Mouse (Mus musculus) embryonic facial prominence, embryonic 13.5 days (tissue): ENCODE data around the gene Catsper1. TPM values are rescaled to one million over a fixed set of nuclear protein-coding genes. Genes with fewer than 3 reads are reported as not detected.
A peak's percentile ranks its signal among the peaks of the same experiment; 100 is the strongest.

Experiments used
- ATAC-seq: fragments of 200-750 bp; cut with Nextera tagmentation; 2 replicates; pipeline ENCODE4 v1.8.0; 2017; ENCODE audit warnings: low read depth; ENCODE audit not compliant: insufficient number of reproducible peaks, insufficient read depth, low FRiP score, low TSS enrichment
- H3K27ac ChIP-seq: fragments of 300-500 bp; sonication (generic); 2 replicates; pipeline ENCODE4 v1.5.1; 2015; ENCODE audit warnings: moderate library complexity, mild to moderate bottlenecking, inconsistent platforms
- H3K27me3 ChIP-seq: fragments of 300-500 bp; sonication (generic); 2 replicates; pipeline ENCODE4 v1.6.1; 2015; ENCODE audit warnings: mild to moderate bottlenecking, inconsistent platforms
- H3K36me3 ChIP-seq: fragments of 300-500 bp; sonication (generic); 2 replicates; pipeline ENCODE4 v1.6.1; 2015; ENCODE audit warnings: mild to moderate bottlenecking, inconsistent platforms
- H3K4me1 ChIP-seq: fragments of 300-500 bp; sonication (generic); 2 replicates; pipeline ENCODE4 v1.6.1; 2015; ENCODE audit warnings: inconsistent platforms
- H3K4me2 ChIP-seq: fragments of 300-500 bp; sonication (generic); 2 replicates; pipeline ENCODE4 v1.6.1; 2015; ENCODE audit warnings: moderate library complexity, mild to moderate bottlenecking, inconsistent platforms
- H3K4me3 ChIP-seq: fragments of 300-500 bp; sonication (generic); 2 replicates; pipeline ENCODE4 v1.5.1; 2015; ENCODE audit warnings: mild to moderate bottlenecking, inconsistent platforms
- H3K9ac ChIP-seq: fragments of 300-500 bp; sonication (generic); 2 replicates; pipeline ENCODE4 v1.6.1; 2015; ENCODE audit warnings: mild to moderate bottlenecking, inconsistent platforms
- H3K9me3 ChIP-seq: fragments of 300-500 bp; sonication (generic); 2 replicates; pipeline ENCODE4 v1.6.1; 2016; ENCODE audit warnings: inconsistent platforms
- WGBS: fragments of 180-500 bp; shearing (Covaris S2); methylation state at CpG from one replicate; pipeline ENCODE4 v1.1.7; 2015; ENCODE audit warnings: mixed read lengths; 5-methylcytosine and 5-hydroxymethylcytosine counted together
- polyA plus RNA-seq: library from polyadenylated mRNA; unstranded; fragments of >200 nt; fragmentation: Nextera tagmentation; extraction: Ambion mirVana; gene quantifications from 2 replicates; pipeline ENCODE4 v1.2.1, GENCODE M21; 2015

Gene Catsper1
- polyA plus RNA-seq, 1 experiment from 2014 or later: not detected

- WGBS: 84% methylated on average over 2 of the region's 2 CpGs
- Histone ChIP-seq H3K9ac (no peak overlapping the region), H3K4me3 (no peak overlapping the region), H3K4me2 (no peak overlapping the region), H3K36me3 (peaks cover 25% of the 10 kb centered on the region), H3K27me3 (no peaks in the 10 kb centered on the region), H3K27ac (no peak overlapping the region), H3K4me1 (peaks cover 6% of the 10 kb centered on the region), H3K9me3 (no peaks in the 10 kb centered on the region)
- no peak for ATAC-seq
Measured at GRCm38 (mm10) chr19:5362186-5362585, 26.6 kb downstream of the Catsper1 start.

GRCm38 (mm10) chr19:5364124-5364523, 28.6 kb downstream of the Catsper1 start:
- peaks cover 19% of the 10 kb centered on the region for H3K4me1 ChIP-seq
- no peak overlapping the region for H3K4me2 ChIP-seq
- H3K27ac ChIP-seq: no peak overlapping the region
- no peaks in the 10 kb centered on the region for H3K27me3 ChIP-seq
- H3K9me3 ChIP-seq: no peaks in the 10 kb centered on the region
- H3K4me3 ChIP-seq: no peak overlapping the region
- peaks cover 35% of the 10 kb centered on the region for H3K36me3 ChIP-seq
- 91% methylated on average over 2 of the region's 2 CpGs for WGBS
- ATAC-seq: no peak
- no peak overlapping the region for H3K9ac ChIP-seq

DNA sequence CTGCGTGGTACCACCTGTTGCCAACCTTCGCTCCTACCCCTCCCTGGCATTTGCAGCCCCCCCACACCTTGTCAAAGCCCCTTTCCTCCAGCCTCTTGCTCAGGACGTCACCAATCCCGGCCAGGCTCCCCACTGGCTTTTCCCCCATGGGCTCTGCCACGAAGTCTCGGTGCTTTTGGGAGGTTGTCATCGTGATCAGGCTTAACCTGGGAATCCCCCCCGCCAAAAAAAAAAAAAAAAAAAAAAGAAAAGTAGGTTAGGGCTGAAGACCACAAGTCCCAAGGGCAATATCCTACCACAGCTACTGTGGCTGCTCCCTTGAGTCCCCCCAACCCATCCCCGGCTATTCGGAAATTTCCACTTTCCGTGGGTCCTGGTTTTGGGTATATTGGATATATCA, 30.2 kb downstream of the Catsper1 start:
- H3K36me3 ChIP-seq: peaks cover 51% of the 10 kb centered on the region
- H3K4me2 ChIP-seq: peak overlapping the region; percentile 87

DNA sequence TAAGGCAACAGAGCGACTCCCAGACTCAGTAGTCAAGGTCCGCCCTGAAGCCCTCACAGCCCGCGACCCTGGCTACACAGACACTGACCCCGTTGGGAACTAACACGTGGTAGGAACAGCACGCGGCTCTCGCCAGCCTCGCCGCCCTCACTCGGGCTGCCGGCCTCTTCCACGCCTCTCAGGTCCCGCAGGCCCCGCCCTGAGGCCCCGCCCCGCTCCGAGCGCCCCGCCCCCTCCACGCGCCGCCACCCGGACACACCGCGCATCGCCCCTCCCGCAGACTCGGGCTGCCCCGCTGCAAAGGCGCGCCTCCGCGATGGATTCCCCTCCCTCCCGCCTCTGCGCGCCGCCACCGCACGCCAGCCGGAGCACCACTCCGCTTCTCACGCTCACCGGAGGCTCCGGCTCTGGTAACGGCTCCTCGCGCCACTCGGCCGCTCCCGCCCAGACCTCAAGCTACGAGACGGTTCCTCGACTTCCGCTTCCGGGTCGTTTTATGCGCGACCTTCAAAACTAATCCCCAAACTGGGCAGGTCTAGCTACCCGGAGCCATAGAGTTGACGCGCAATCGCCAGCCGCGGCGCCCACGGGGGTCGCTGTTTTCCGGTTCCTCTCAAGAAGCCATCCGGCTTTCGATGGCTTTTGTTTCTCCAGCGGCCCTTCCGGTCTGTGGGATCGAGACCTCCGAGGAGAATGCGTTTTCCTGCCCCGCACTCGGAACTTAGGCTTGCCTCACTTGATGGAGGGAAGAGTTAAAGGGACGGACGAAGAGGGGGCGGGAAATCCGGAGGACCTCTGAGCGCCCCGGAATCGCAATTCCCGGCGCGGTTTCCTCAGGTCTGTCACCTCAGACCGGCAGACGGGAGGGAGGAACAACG, 30.9 kb downstream of the Catsper1 start, which contains the start of gene Eif1ad:
Gene Eif1ad (plus strand): TSS at position 567 of the 878 bp plus-strand sequence.
- Histone ChIP-seq H3K36me3 (peaks cover 55% of the 10 kb centered on the region), H3K9me3 (no peaks in the 10 kb centered on the region), H3K27me3 (no peaks in the 10 kb centered on the region), H3K9ac (peak within 1 kb of the TSS; percentile 89), H3K4me1 (peaks cover 19% of the 10 kb centered on the region), H3K4me2 (peak within 1 kb of the TSS; percentile 87), H3K27ac (peak within 1 kb of the TSS; percentile 97), H3K4me3 (peak within 1 kb of the TSS; percentile 97)
- under 1% methylated on average over 87 of the region's 92 CpGs for WGBS
- peak; percentile 91 for ATAC-seq

More for the DNA sequence above, 30.2 kb downstream of the Catsper1 start:
- no peak for ATAC-seq
- Histone ChIP-seq H3K4me1 (peaks cover 19% of the 10 kb centered on the region), H3K27ac (peak overlapping the region; percentile 97), H3K9me3 (no peaks in the 10 kb centered on the region), H3K27me3 (no peaks in the 10 kb centered on the region), H3K4me3 (peak overlapping the region; percentile 97), H3K9ac (peak overlapping the region; percentile 89)
- WGBS: 19% methylated on average over 11 of the region's 11 CpGs

- H3K27ac ChIP-seq: peak within 1 kb of the TSS; percentile 97
- H3K36me3 ChIP-seq: peaks cover 61% of the 10 kb centered on the region
- H3K9me3 ChIP-seq: no peaks in the 10 kb centered on the region
- ATAC-seq: no peak
- WGBS: under 1% methylated on average over 33 of the region's 33 CpGs
- peaks cover 19% of the 10 kb centered on the region for H3K4me1 ChIP-seq
- peak within 1 kb of the TSS; percentile 97 for H3K4me3 ChIP-seq
- H3K9ac ChIP-seq: peak within 1 kb of the TSS; percentile 89
- H3K27me3 ChIP-seq: no peaks in the 10 kb centered on the region
- peak within 1 kb of the TSS; percentile 87 for H3K4me2 ChIP-seq
Measured at GRCm38 (mm10) chr19:5367053-5367359, 31.5 kb downstream of the Catsper1 start, which contains the start of gene Banf1. TSS of gene Banf1 (minus strand) at chr19:5367168.

- H3K4me3 ChIP-seq: peak overlapping the region; percentile 97
- H3K9me3 ChIP-seq: no peaks in the 10 kb centered on the region
- WGBS: 9% methylated on average over 11 of the region's 11 CpGs
- peaks cover 65% of the 10 kb centered on the region for H3K36me3 ChIP-seq
- H3K9ac ChIP-seq: peak overlapping the region; percentile 89
- peak overlapping the region; percentile 97 for H3K27ac ChIP-seq
- peak overlapping the region; percentile 87 for H3K4me2 ChIP-seq
- H3K27me3 ChIP-seq: no peaks in the 10 kb centered on the region
- H3K4me1 ChIP-seq: peaks cover 19% of the 10 kb centered on the region
- ATAC-seq: no peak
Measured at GRCm38 (mm10) chr19:5367455-5367854, 31.9 kb downstream of the Catsper1 start.

DNA sequence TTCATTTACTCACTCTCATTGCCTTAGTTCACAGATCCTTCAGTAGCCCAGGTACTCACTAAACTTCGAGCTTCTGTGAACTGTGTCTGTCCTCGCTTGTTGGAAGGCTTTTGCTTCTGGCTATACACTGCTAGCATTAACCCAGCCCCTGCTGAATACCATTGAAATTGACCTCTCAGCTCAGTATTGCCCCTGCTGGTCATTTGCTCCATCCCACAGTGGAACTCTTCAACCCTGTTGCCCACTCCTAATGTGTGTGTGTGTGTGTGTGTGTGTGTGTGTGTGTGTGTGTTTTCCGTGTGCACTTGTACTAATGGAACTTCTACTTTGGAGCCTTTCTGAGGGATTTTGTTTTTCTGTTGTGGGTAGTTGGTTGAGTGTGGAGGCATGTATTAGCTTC, 35.4 kb downstream of the Catsper1 start:
- H3K4me2 ChIP-seq: no peak overlapping the region
- H3K27ac ChIP-seq: no peak overlapping the region
- no peak overlapping the region for H3K9ac ChIP-seq
- ATAC-seq: no peak
- peaks cover 63% of the 10 kb centered on the region for H3K36me3 ChIP-seq
- no peaks in the 10 kb centered on the region for H3K27me3 ChIP-seq
- H3K4me3 ChIP-seq: no peak overlapping the region
- H3K9me3 ChIP-seq: no peaks in the 10 kb centered on the region
- 84% methylated on average over 3 of the region's 3 CpGs for WGBS
- H3K4me1 ChIP-seq: peaks cover 14% of the 10 kb centered on the region

- Histone ChIP-seq H3K9me3 (no peaks in the 10 kb centered on the region), H3K36me3 (peaks cover 72% of the 10 kb centered on the region), H3K9ac (no peak overlapping the region), H3K4me1 (peaks cover 9% of the 10 kb centered on the region), H3K4me2 (no peak overlapping the region), H3K4me3 (no peak overlapping the region), H3K27ac (no peak overlapping the region), H3K27me3 (no peaks in the 10 kb centered on the region)
- no peak for ATAC-seq
- WGBS: 92% methylated on average over 7 of the region's 7 CpGs
Measured at GRCm38 (mm10) chr19:5372724-5373123, 37.2 kb downstream of the Catsper1 start.

- H3K27me3 ChIP-seq: no peaks in the 10 kb centered on the region
- H3K9me3 ChIP-seq: no peaks in the 10 kb centered on the region
- H3K4me2 ChIP-seq: no peak overlapping the region
- H3K9ac ChIP-seq: no peak overlapping the region
- no peak overlapping the region for H3K4me3 ChIP-seq
- peaks cover 76% of the 10 kb centered on the region for H3K36me3 ChIP-seq
- H3K4me1 ChIP-seq: no peaks in the 10 kb centered on the region
- H3K27ac ChIP-seq: no peak overlapping the region
- ATAC-seq: no peak
- 84% methylated on average over 4 of the region's 4 CpGs for WGBS
Measured at GRCm38 (mm10) chr19:5374177-5374576, 38.6 kb downstream of the Catsper1 start.

DNA sequence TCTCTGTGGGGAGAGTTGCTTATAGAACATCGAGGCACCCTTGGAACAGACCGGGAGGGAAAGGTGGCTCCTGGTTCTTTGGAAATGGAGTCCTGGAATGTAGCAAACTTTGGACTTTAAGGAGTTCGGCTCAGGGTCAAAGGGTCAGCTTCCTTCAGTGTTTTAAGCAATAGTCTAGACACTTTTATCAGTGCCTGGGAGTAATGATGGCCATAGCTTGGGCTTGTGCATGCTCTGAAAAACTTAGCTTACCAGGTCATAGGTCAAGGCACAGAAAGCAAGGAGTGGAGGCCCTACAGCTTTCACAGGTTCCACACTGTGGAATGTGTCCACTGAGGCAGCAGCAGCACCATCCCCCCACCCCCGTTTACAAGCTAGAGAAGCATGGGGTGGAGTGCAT, 39.2 kb downstream of the Catsper1 start:
- WGBS: 78% methylated on average over 4 of the region's 4 CpGs

GRCm38 (mm10) chr19:5377446-5377845, 41.9 kb downstream of the Catsper1 start:
- Histone ChIP-seq H3K4me2 (no peak overlapping the region), H3K27me3 (no peaks in the 10 kb centered on the region), H3K4me1 (no peaks in the 10 kb centered on the region), H3K9me3 (no peaks in the 10 kb centered on the region), H3K9ac (no peak overlapping the region), H3K27ac (no peak overlapping the region), H3K36me3 (peaks cover 78% of the 10 kb centered on the region), H3K4me3 (no peak overlapping the region)
- no peak for ATAC-seq
- WGBS: 89% methylated on average over 1 of the region's 1 CpGs

More for the DNA sequence above, 39.2 kb downstream of the Catsper1 start:
- peaks cover 76% of the 10 kb centered on the region for H3K36me3 ChIP-seq
- H3K27ac ChIP-seq: no peak overlapping the region
- H3K4me1 ChIP-seq: no peaks in the 10 kb centered on the region
- no peak overlapping the region for H3K4me3 ChIP-seq
- no peak for ATAC-seq
- no peaks in the 10 kb centered on the region for H3K9me3 ChIP-seq
- no peak overlapping the region for H3K4me2 ChIP-seq
- no peak overlapping the region for H3K9ac ChIP-seq
- H3K27me3 ChIP-seq: no peaks in the 10 kb centered on the region

- 94% methylated on average over 12 of the region's 12 CpGs for WGBS
- peaks cover 83% of the 10 kb centered on the region for H3K36me3 ChIP-seq
- H3K9me3 ChIP-seq: no peaks in the 10 kb centered on the region
- no peaks in the 10 kb centered on the region for H3K27me3 ChIP-seq
- no peak overlapping the region for H3K4me3 ChIP-seq
- H3K27ac ChIP-seq: no peak overlapping the region
- H3K9ac ChIP-seq: no peak overlapping the region
- peaks cover 17% of the 10 kb centered on the region for H3K4me1 ChIP-seq
- ATAC-seq: no peak
- no peak overlapping the region for H3K4me2 ChIP-seq
Measured at GRCm38 (mm10) chr19:5383326-5383725, 47.8 kb downstream of the Catsper1 start.
